Mouse (Mus musculus): ENCODE measurements around the gene Dennd2d.

- no peak for TF ChIP-seq HCFC1 (IDR thresholded peaks at IDR 0.05; ENCODE audit: borderline replicate concordance, insufficient read depth, low read length)
- no peak for TF ChIP-seq MAFK (IDR thresholded peaks at IDR 0.05; ENCODE audit: insufficient read depth, low read depth, low read length)
These were observed 40.5 kb downstream of the Dennd2d start for GRCm38 (mm10) chr3:106522730-106523129.

All from ES-E14 (cell line).